Mouse (Mus musculus) heart, adult 11 months (tissue): ENCODE data around the gene Armc7.
A peak's percentile ranks its signal among the peaks of the same experiment; 100 is the strongest.

ENCODE experiments used
- DNase-seq: peaks from one replicate; pipeline ENCODE4 v3.0.0; 2022

Gene Armc7

DNA sequence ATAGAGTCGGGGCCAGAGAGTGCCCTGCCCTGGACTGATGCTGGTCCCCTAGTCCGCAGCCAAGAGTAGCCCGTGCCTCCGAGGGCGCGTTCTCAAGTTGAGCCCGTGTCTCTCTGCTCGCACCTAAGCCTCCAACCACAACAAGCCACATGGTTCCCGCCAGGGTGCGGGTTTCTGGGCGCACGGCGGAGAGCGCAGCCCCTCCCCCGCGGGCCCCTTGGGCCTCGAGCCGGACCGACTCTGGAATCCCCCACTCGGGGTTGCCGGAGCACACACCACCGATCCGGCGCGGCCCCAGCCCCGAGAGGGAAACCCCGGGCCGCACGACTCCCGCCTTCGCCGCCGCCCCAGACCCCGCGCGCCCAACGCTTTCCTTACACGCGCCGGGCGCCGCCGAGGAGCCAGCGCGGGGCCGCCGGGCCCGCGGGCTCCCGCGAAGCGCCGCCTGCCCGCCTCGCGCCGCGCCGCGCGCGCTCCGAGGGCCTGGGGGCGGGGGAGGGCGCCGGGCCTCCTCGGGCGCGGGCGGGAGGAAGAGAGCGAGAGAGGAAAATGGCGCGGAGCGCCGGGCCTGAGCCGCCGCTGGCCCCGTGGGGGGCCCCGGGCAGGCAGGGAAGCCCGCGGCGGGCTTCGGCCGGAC lies 60.1 kb downstream of the Armc7 start:
- peak; percentile 98 for DNase-seq

DNA sequence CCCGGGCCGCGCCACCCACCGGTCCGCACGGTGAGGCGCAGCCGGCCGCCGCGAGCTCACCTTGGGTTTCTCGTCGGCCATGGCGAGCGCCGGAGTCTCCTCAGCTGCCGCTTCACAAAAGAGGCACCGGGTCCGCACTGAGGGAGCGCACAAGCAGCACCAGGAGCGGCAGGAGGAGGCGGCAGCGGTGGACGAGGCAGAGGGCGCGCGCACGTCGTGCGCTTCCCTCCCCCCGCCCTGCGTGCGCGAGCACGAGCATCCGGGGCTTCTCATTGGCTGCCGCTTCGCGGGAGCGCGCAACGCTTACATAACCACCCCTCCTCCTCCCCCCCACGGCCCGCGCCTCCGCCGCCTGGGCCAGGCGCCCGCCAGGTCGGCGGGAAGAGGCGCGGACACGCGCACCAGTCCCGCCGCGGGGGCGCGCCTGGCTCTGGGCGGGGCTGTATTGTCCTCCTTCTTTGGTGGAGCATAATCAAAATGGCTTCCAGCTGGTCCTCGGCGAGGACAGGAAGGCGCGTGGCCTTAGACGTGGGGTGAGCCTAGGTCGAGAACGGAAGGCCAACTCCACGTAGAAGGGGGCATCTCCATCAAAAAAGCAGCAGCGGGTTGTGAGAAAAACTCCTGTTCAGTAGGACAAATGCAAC lies 60.7 kb downstream of the Armc7 start, which contains the start of gene Sumo2:
Gene Sumo2 (minus strand): TSS at position 239 of the 644 bp plus-strand sequence.
- DNase-seq, result peak; percentile 100

DNA sequence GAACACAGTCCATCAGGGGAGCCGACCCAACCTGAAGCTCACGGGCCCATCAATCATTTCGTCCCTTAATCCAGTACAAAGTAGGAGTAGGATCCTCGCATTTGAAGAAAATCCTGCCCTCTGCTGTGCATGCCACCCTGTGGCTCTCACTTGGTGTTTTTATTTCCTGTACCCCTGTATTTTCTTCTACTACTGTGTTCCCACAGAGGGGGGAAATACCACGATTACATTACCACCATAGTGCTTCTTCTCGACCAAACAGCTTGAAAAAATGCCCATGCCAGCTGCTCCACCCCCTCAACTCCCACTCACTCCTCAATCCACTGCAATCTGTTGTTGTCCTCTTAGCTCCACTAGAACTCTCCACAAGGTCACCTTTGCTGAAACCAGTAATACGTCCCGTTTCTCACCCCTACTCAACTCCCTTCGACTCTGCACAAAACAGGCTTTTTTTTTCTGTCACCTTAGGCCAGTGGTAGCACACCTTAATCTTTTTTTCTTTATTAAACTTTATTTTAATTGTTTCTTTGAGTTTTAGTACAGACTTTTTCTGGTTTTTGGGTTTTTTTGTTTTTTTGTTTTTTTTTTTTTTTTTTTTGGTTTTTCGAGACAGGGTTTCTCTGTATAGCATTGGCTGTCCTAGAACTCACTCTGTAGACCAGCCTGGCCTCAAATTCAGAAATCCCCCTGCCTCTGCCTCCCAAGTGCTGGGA lies 61.5 kb downstream of the Armc7 start:
- no peak for DNase-seq

DNA sequence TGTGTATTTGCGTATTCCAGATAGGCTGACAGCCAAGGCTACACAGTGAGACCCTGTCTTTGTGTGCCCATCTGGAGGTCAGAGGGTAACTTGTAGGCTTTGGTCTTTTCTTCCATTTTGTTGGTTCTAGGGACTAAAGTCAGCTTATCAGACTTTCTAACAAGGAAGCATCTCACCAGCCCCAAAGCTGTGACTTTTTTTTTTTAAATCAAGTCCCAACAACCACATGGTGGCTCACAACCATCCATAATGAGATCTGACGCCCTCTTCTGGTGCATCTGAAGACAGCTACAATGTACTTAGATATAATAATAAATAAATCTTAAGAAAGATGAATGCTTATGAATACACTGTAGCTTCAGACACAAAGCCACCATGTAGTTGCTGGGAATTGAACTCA lies 62.6 kb downstream of the Armc7 start:
- no peak for DNase-seq
